Mouse (Mus musculus) hindbrain, postnatal 0 days (tissue): ENCODE measurements at regions not wholly inside any gene's neighbourhood (a gene's known extent, or its start where the extent isn't known, plus 50 kb on each side); places are given as distances from the start of the nearest gene placed in this dataset.

Source experiments
- ATAC-seq: fragments of 200-750 bp; cut with Nextera tagmentation; 2 replicates; pipeline ENCODE4 v1.8.0; 2017; ENCODE audit warnings: mild to moderate bottlenecking, moderate TSS enrichment, moderate library complexity
- DNase-seq: peaks from one replicate; pipeline ENCODE4 v3.0.0-alpha.2; 2015; ENCODE audit warnings: low spot score
- H3K27ac ChIP-seq: fragments of 300-500 bp; sonication (generic); 2 replicates; pipeline ENCODE4 v1.5.1; 2014; ENCODE audit warnings: mild to moderate bottlenecking
- H3K27me3 ChIP-seq: fragments of 300-500 bp; sonication (generic); 2 replicates; pipeline ENCODE4 v1.6.1; 2014; ENCODE audit warnings: low read length, mixed read lengths; ENCODE audit not compliant: insufficient read depth
- H3K36me3 ChIP-seq: fragments of 300-500 bp; sonication (generic); 2 replicates; pipeline ENCODE4 v1.6.1; 2014; ENCODE audit warnings: low read length, mixed read lengths; ENCODE audit not compliant: insufficient read depth
- H3K4me1 ChIP-seq: fragments of 300-500 bp; sonication (generic); 2 replicates; pipeline ENCODE4 v1.6.1; 2014; ENCODE audit warnings: antibody characterized with exemption, low read length, mixed read lengths; ENCODE audit not compliant: insufficient read depth
- H3K4me2 ChIP-seq: fragments of 300-500 bp; sonication (generic); 2 replicates; pipeline ENCODE4 v1.6.1; 2014; ENCODE audit warnings: low read depth, mild to moderate bottlenecking, low read length, moderate library complexity, mixed read lengths
- H3K4me3 ChIP-seq: fragments of 300-500 bp; sonication (generic); 2 replicates; pipeline ENCODE4 v1.5.1; 2014; ENCODE audit warnings: low read length
- H3K9ac ChIP-seq: fragments of 300-500 bp; sonication (generic); replicated peaks from 2 replicates; pipeline ENCODE4 v1.6.1; 2014; ENCODE audit warnings: mild to moderate bottlenecking, low read length, moderate library complexity, mixed read lengths
- H3K9me3 ChIP-seq: fragments of 300-500 bp; sonication (generic); 2 replicates; pipeline ENCODE4 v1.6.1; 2016; ENCODE audit warnings: low read length, mixed read lengths
- CTCF ChIP-seq: IDR thresholded peaks from 2 replicates; pipeline ENCODE4 v1.5.1; 2016; ENCODE audit warnings: antibody characterized with exemption, control low read depth, low read depth
- WGBS: fragments of 180-500 bp; shearing (Covaris S2); extraction: QIAGEN DNeasy Blood & Tissue Kit; methylation state at CpG from one replicate; pipeline ENCODE4 v1.1.7; 2014; 5-methylcytosine and 5-hydroxymethylcytosine counted together

DNA sequence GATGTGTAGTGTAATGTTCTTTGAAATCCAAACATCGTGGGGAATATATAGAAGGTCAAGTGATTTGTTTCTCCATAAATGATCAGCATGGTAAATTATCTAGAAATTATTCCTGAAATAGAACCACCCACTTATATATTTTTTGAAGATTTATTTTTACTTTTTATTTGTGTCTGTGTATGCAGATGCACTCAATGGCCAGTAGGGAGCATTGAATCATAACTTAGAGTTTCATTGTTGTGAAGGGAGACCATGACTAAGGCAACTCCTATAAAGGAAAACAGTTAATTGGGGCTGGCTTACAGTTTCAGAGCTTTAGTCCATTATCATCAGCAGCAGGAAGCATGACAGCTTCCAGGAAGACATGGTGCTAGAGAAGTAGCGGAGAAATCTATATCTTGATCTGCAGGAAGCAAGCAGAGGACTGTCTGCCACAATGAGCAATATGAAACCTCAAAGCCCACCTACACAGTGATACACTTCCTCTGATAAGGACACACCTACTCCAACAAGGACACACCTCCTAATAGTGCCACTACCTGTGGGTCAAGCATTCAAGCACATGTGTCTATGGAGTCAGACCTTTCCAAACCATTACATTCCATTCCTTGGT, 359.9 kb upstream of the Hs6st1 start:
- H3K4me1 ChIP-seq, result no peaks in the 10 kb centered on the region
- no peaks in the 10 kb centered on the region for H3K9me3 ChIP-seq
- H3K27me3 ChIP-seq, result no peaks in the 10 kb centered on the region
- no peak overlapping the region for H3K4me3 ChIP-seq
- TF ChIP-seq CTCF, result 0 out of 2 replicates have a peak, but pooled peaks have one; percentile 2
- H3K36me3 ChIP-seq, result no peaks in the 10 kb centered on the region
- DNase-seq, result no peak
- H3K27ac ChIP-seq, result no peak overlapping the region
- H3K4me2 ChIP-seq, result no peak overlapping the region
- no peak overlapping the region for H3K9ac ChIP-seq
- ATAC-seq, result no peak
- WGBS, result 90% methylated on average over 2 of the region's 2 CpGs

DNA sequence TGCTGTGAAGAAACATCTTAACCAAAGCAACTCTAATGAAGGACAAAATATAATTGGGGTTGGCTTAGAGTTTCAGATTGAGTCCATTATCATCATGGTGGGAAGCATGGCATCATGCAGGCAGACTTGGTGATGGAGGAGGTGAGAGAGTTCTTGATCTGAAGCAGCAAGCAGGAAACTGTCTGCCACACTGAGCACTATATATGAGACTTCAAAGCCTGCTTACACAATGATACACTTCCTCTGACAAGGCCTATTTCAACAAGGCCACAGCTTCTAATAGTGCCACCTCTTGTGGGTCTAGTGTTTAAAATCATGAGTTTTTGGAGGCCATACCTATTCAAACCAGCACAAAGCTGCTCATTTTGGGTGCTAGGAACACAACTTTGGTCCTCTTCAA, 359.0 kb upstream of the Hs6st1 start:
- H3K27me3 ChIP-seq, result no peaks in the 10 kb centered on the region
- DNase-seq (no peak), ATAC-seq (no peak)
- H3K9ac ChIP-seq, result no peak overlapping the region
- no peak overlapping the region for H3K4me2 ChIP-seq
- no peaks in the 10 kb centered on the region for H3K4me1 ChIP-seq
- no peaks in the 10 kb centered on the region for H3K36me3 ChIP-seq
- H3K4me3 ChIP-seq, result no peak overlapping the region
- no peaks in the 10 kb centered on the region for H3K9me3 ChIP-seq
- no peak for TF ChIP-seq CTCF
- H3K27ac ChIP-seq, result no peak overlapping the region

DNA sequence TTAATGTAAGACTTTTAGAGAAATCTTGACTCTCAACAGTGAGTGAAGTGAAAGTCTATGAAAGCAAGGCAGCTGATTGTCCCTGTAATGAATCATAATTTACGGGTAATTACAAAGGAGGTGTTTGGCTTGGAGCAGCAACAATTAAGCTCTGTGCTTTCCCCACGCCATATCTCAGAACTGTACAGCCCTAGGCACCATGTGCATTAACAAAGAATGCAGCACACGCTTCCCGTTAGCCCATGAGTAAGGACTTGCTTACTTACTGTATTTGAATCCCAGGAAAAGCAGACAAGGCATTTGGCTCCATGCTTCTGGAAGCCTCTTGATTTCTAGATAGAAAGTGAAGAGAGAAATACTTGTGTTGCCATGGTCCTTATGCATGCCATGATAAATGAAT, 354.2 kb upstream of the Hs6st1 start:
- no peak for ATAC-seq
- no peak overlapping the region for H3K27ac ChIP-seq
- no peaks in the 10 kb centered on the region for H3K9me3 ChIP-seq
- WGBS, result 73% methylated on average over 4 of the region's 4 CpGs
- TF ChIP-seq CTCF, result no peak
- no peaks in the 10 kb centered on the region for H3K4me1 ChIP-seq
- H3K9ac ChIP-seq, result no peak overlapping the region
- no peak overlapping the region for H3K4me3 ChIP-seq
- no peaks in the 10 kb centered on the region for H3K27me3 ChIP-seq
- DNase-seq, result no peak
- H3K36me3 ChIP-seq, result no peaks in the 10 kb centered on the region
- no peak overlapping the region for H3K4me2 ChIP-seq

DNA sequence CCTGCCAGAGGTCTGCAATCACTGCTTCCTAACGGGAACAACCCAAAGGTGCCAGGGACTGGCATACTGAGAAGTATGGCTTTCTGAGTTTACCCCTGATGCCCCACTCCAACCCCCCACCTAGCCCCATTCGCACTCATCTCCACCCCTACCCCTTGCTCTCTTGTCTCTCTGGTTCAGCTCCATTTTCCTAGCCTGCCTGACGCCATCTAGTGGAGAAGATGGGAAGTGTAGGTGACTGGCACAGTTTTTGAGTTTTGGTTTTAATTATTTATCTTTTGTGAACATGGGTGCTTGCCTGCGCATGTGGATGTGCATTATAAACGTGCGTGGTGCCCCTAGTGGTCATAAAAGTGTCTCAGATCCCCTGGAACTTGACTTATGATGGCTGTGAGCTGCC, 352.3 kb upstream of the Hs6st1 start:
- WGBS, result 66% methylated on average over 6 of the region's 6 CpGs
- Histone ChIP-seq H3K4me1 (no peaks in the 10 kb centered on the region), H3K9me3 (no peaks in the 10 kb centered on the region), H3K27ac (no peak overlapping the region), H3K4me2 (no peak overlapping the region), H3K27me3 (no peaks in the 10 kb centered on the region), H3K36me3 (no peaks in the 10 kb centered on the region), H3K4me3 (no peak overlapping the region), H3K9ac (no peak overlapping the region)
- TF ChIP-seq CTCF, result peak; percentile 32; the same call in 1 of the 2 replicates
- ATAC-seq (no peak), DNase-seq (no peak)

DNA sequence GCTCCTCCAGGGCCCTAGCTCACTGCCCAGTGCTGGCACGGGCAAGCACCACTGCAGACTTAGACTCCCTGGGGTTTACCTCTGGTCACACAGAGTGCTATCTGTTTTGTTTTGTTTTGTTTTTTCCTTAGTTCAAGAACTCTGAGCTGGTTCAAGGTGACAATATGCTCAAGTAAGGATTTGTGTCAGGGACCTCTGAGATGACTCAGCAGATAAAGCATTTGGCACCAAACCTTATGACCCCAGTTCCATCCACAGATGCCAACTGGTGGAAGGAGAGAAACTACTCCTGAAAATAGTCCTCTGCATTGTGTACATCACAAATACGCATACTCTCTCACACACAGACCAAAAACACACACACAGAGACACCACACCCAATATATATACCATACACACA, 351.0 kb upstream of the Hs6st1 start:
- H3K27ac ChIP-seq, result no peak overlapping the region
- no peaks in the 10 kb centered on the region for H3K4me1 ChIP-seq
- DNase-seq (no peak), ATAC-seq (no peak)
- 87% methylated on average over 2 of the region's 2 CpGs for WGBS
- no peaks in the 10 kb centered on the region for H3K36me3 ChIP-seq
- no peaks in the 10 kb centered on the region for H3K9me3 ChIP-seq
- H3K4me2 ChIP-seq, result no peak overlapping the region
- TF ChIP-seq CTCF, result no peak
- no peak overlapping the region for H3K9ac ChIP-seq
- H3K27me3 ChIP-seq, result no peaks in the 10 kb centered on the region
- no peak overlapping the region for H3K4me3 ChIP-seq

DNA sequence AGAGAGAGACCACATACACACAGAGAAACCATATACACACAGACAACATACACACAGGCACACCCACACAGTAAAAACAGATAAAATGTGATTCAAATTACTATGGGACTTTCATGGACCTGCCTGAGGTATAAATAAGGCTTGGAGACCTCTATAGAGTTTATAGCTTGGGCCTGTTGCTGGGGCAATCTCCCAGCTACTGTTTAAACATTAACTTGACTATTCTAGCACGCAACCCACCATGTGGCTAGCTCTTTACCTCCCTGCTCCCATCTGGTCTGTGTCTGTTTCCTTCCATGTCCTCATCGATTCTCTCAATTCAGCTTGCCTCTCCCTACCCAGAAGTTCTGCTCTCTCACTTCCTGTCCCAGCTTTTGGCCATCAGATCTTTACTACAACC, 350.5 kb upstream of the Hs6st1 start:
- Histone ChIP-seq H3K4me3 (no peak overlapping the region), H3K9ac (no peak overlapping the region), H3K27ac (no peak overlapping the region), H3K27me3 (no peaks in the 10 kb centered on the region), H3K36me3 (no peaks in the 10 kb centered on the region), H3K9me3 (no peaks in the 10 kb centered on the region), H3K4me2 (no peak overlapping the region), H3K4me1 (no peaks in the 10 kb centered on the region)
- 59% methylated on average over 2 of the region's 2 CpGs for whole genome bisulfite sequencing
- DNase-seq (no peak), ATAC-seq (no peak)
- no peak for TF ChIP-seq CTCF

DNA sequence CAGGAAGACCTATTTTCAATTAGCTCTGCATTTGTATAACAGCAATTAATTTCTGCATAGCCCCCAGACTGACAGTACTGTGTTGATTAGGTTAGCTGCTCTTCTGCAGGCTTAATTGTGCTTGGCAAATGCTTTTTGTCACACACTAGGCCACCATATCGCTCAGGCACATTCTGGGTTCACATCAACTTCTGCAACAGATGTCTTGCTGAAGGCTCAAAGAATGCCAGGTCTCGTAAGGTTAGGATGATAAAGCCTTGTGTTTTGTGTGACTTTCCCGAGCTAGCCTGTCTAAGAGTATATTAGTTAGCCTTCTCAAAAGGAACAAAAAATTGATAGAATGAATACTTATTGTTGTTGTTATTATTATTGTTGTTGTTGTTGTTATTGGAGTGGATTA, 348.1 kb upstream of the Hs6st1 start:
- WGBS, result 70% methylated on average over 3 of the region's 3 CpGs
- Histone ChIP-seq H3K27ac (no peak overlapping the region), H3K36me3 (no peaks in the 10 kb centered on the region), H3K4me2 (no peak overlapping the region), H3K9ac (no peak overlapping the region), H3K4me1 (no peaks in the 10 kb centered on the region), H3K9me3 (no peaks in the 10 kb centered on the region), H3K27me3 (no peaks in the 10 kb centered on the region), H3K4me3 (no peak overlapping the region)
- no peak for ATAC-seq
- no peak for TF ChIP-seq CTCF
- DNase-seq, result no peak
